Mouse (Mus musculus) heart, postnatal 0 days (tissue): Measurements from ENCODE around the gene Cntnap1.

Experiments
- CTCF ChIP-seq: IDR thresholded peaks from 2 replicates; pipeline ENCODE4 v1.5.1; 2016; ENCODE audit warnings: antibody characterized with exemption, control low read depth, low read depth
- EP300 ChIP-seq: IDR thresholded peaks from 2 replicates; pipeline ENCODE4 v1.6.1; 2016; ENCODE audit warnings: antibody characterized with exemption, low read depth

DNA sequence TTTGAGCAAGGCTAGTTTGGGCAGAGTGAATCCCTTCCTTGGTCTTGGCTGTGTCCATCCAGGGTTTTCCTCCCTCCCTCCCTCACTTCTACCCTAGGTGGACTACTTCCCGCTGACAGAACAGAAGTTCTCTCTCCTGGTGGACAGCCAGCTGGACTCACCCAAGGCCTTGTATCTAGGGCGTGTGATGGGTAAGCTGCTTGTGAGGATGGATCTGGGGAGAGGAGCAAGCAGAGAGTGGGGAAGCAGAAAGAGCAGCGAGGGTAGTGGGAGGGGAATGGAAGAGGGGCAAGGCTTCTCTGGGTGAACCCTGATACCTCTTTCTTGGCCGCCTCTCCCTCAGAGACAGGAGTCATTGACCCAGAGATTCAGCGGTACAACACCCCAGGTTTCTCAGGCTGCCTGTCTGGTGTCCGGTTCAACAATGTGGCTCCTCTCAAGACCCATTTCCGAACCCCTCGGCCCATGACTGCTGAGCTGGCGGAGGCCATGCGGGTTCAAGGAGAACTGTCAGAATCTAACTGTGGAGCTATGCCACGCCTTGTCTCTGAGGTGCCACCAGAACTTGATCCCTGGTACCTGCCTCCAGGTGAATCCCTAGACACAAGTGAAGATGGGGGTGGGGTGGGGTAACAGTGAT is 18.0 kb downstream of the Cntnap1 start:
- TF ChIP-seq EP300 (no peak), CTCF (no peak)
